Mouse (Mus musculus): ENCODE data around the gene Rpl22. TPM values are rescaled to one million over a fixed set of nuclear protein-coding genes. Genes with fewer than 3 reads are reported as not detected.
A peak's percentile ranks its signal among the peaks of the same experiment; 100 is the strongest.

Rpl22 gene
- polyA plus RNA-seq, 1 experiment from 2014 or later, result 352 TPM

- WGBS, result 28% methylated on average over 8 of the region's 8 CpGs
- Histone ChIP-seq H3K36me3 (no peaks in the 10 kb centered on the region), H3K4me1 (peaks cover 11% of the 10 kb centered on the region), H3K9me3 (replicated peaks) (no peaks in the 10 kb centered on the region), H3K4me3 (no peak overlapping the region), H3K27ac (no peak overlapping the region), H3K27me3 (ENCODE audit: low read depth, poor library complexity, severe bottlenecking) (peaks cover 71% of the 10 kb centered on the region)
- DNase-seq (ENCODE audit: low spot score), result no peak
Observed at GRCm38 (mm10) chr4:152350722-152351421, 25.3 kb downstream of the Rpl22 start.

DNA sequence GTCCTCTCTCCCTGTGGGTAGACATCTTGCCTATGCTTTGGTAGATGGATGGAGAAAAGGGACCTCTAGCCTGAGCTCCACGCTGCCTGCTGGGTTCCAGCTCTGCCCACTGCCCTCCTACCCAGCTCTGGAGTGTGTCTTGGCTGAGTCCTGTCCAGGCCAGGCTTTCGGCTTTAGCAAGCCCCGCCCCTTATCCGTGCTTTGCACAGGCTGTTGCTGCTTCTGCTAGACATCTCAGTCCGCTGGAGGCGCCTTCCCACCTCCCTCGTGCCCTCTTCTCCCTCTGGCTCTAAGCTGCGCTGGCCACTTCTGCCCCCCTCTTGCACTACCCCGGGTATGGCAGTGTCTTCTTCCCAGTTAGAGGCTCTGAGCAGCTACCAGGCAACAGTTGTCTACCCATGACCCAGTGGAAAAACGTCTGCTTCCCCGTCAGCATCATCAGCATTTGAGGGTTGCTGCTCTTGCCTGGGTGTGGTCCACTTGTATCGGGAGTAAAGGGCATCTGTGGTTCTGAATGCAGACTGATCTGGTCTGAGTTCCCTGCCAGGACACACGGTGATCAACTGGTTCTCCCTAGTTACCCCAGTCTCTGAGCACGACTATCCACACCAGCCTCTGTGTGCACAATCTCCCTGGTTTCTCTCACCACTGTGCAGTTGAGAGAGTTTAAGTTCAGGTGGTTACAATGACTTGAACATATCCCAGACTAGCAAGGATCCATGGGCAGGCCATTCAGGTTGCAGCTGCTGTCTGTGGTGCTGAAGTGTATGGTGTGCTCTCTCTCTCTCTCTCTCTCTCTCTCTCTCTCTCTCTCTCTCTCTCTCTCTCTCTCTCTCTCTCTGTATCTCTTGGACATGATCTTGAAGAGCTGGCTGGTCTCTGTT, 26.1 kb downstream of the Rpl22 start:
- peaks cover 11% of the 10 kb centered on the region for H3K4me1 ChIP-seq
- no peaks in the 10 kb centered on the region for H3K36me3 ChIP-seq
- no peaks in the 10 kb centered on the region for H3K9me3 ChIP-seq (replicated peaks)
- peaks cover 70% of the 10 kb centered on the region for H3K27me3 ChIP-seq (ENCODE audit: low read depth, poor library complexity, severe bottlenecking)
- H3K4me3 ChIP-seq, result no peak overlapping the region
- no peak overlapping the region for H3K27ac ChIP-seq
- DNase-seq (ENCODE audit: low spot score), result peak; percentile 53
- 14% methylated on average over 14 of the region's 14 CpGs for WGBS

- WGBS, result 82% methylated on average over 14 of the region's 14 CpGs
- no peaks in the 10 kb centered on the region for H3K36me3 ChIP-seq
- no peak overlapping the region for H3K4me3 ChIP-seq
- H3K27ac ChIP-seq, result no peak overlapping the region
- no peaks in the 10 kb centered on the region for H3K9me3 ChIP-seq (replicated peaks)
- H3K27me3 ChIP-seq (ENCODE audit: low read depth, poor library complexity, severe bottlenecking), result peaks cover 61% of the 10 kb centered on the region
- H3K4me1 ChIP-seq, result peaks cover 11% of the 10 kb centered on the region
- DNase-seq (ENCODE audit: low spot score), result no peak
Observed at GRCm38 (mm10) chr4:152353886-152354637, 28.5 kb downstream of the Rpl22 start.

- H3K36me3 ChIP-seq, result no peaks in the 10 kb centered on the region
- no peaks in the 10 kb centered on the region for H3K9me3 ChIP-seq (replicated peaks)
- 78% methylated on average over 7 of the region's 7 CpGs for WGBS
- DNase-seq (ENCODE audit: low spot score), result no peak
- H3K4me1 ChIP-seq, result peaks cover 17% of the 10 kb centered on the region
- H3K4me3 ChIP-seq, result no peak overlapping the region
- peaks cover 60% of the 10 kb centered on the region for H3K27me3 ChIP-seq (ENCODE audit: low read depth, poor library complexity, severe bottlenecking)
- no peak overlapping the region for H3K27ac ChIP-seq
Observed at GRCm38 (mm10) chr4:152355672-152356071, 30.1 kb downstream of the Rpl22 start.

- no peaks in the 10 kb centered on the region for H3K9me3 ChIP-seq (replicated peaks)
- peaks cover 44% of the 10 kb centered on the region for H3K27me3 ChIP-seq (ENCODE audit: low read depth, poor library complexity, severe bottlenecking)
- no peak for DNase-seq (ENCODE audit: low spot score)
- no peak overlapping the region for H3K4me3 ChIP-seq
- no peak overlapping the region for H3K27ac ChIP-seq
- peaks cover 27% of the 10 kb centered on the region for H3K4me1 ChIP-seq
- no peaks in the 10 kb centered on the region for H3K36me3 ChIP-seq
- WGBS, result 6% methylated on average over 11 of the region's 11 CpGs
Observed at GRCm38 (mm10) chr4:152359700-152360099, 34.2 kb downstream of the Rpl22 start.

DNA sequence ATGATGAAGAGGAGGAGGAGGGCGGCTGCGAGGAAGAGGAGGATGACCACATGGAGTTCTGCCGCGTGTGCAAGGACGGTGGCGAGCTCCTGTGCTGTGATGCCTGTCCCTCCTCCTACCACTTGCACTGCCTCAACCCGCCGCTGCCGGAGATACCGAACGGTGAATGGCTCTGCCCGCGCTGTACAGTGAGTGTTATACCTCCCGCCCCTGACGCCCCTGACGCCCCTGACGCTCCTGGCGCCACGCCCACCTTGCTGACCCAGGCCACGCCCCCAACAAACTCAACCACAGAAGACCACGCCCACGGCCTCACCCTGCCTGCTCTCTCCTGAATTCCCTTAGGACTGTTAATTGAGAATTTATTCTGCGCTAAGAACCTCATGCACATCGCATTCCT, 35.3 kb downstream of the Rpl22 start:
- Histone ChIP-seq H3K36me3 (no peaks in the 10 kb centered on the region), H3K27me3 (ENCODE audit: low read depth, poor library complexity, severe bottlenecking) (peaks cover 44% of the 10 kb centered on the region), H3K9me3 (replicated peaks) (no peaks in the 10 kb centered on the region), H3K4me1 (peaks cover 27% of the 10 kb centered on the region), H3K4me3 (peak overlapping the region; percentile 32), H3K27ac (no peak overlapping the region)
- peak; percentile 82 for DNase-seq (ENCODE audit: low spot score)
- WGBS, result 2% methylated on average over 23 of the region's 24 CpGs

- no peaks in the 10 kb centered on the region for H3K36me3 ChIP-seq
- no peak overlapping the region for H3K27ac ChIP-seq
- 63% methylated on average over 9 of the region's 9 CpGs for WGBS
- no peaks in the 10 kb centered on the region for H3K9me3 ChIP-seq (replicated peaks)
- H3K27me3 ChIP-seq (ENCODE audit: low read depth, poor library complexity, severe bottlenecking), result peaks cover 44% of the 10 kb centered on the region
- no peak for DNase-seq (ENCODE audit: low spot score)
- peaks cover 27% of the 10 kb centered on the region for H3K4me1 ChIP-seq
- no peak overlapping the region for H3K4me3 ChIP-seq
Observed at GRCm38 (mm10) chr4:152362180-152362579, 36.6 kb downstream of the Rpl22 start.

DNA sequence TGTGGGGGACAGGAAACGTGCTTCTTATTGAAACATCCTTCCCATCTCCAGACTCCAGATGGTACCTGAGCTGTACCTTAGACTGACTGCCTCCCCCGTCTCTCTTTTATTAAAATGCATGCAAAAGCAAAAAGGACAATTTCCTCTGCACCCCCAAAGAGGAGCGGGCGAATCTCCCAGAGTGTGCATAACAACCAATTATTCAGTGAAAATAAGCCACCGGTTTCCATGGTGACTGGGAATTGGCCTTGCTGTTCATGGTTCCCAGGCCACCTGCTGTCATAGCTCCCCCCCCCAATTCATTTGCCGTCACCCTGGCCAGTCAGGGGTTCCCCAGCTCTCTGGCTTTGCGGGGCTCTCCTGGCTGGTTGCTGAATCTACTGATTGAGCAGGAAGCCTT, 39.7 kb downstream of the Rpl22 start:
- Histone ChIP-seq H3K36me3 (no peaks in the 10 kb centered on the region), H3K9me3 (replicated peaks) (no peaks in the 10 kb centered on the region), H3K27me3 (ENCODE audit: low read depth, poor library complexity, severe bottlenecking) (peaks cover 26% of the 10 kb centered on the region), H3K27ac (no peak overlapping the region), H3K4me1 (peaks cover 20% of the 10 kb centered on the region), H3K4me3 (no peak overlapping the region)
- DNase-seq (ENCODE audit: low spot score), result no peak
- 77% methylated on average over 7 of the region's 7 CpGs for WGBS

DNA sequence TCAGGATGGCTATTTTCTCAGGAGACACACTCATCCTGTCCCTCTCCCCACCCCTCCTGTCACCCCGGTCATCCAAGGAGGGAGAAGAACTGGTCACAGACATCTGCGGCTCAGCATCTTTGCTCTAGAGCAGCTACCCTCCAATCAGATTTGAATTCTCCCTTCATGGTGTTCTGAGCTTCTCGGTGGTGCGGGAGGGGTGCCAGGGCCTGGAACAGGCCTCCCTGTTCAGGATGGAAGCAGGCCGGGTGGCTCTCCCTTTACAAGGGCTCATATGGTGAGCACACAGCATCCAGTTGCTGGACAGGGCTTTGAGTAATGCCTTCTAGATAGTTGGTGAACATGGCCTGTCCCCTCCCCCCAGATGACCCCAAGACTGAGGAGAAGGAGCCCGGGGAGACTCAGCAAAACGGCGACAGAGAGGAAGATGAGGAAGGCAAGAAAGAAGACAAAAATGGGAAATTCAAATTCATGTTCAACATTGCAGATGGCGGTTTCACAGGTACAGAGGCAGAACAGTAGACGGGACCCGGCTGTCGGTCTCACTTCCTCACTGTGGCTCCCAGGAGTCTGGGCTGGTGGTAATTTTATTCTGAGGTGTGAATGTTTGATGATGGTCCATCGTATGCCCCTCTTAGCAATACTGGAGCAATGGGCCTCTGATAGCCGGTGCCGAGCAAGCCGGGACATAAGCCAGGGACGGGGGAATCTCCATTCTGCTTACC, 57.1 kb downstream of the Rpl22 start:
- Histone ChIP-seq H3K4me3 (no peak overlapping the region), H3K9me3 (replicated peaks) (no peaks in the 10 kb centered on the region), H3K27me3 (ENCODE audit: low read depth, poor library complexity, severe bottlenecking) (0 out of 2 replicates have a peak, but pooled peaks cover 2% of the 10 kb centered on the region), H3K4me1 (no peaks in the 10 kb centered on the region), H3K27ac (no peak overlapping the region), H3K36me3 (no peaks in the 10 kb centered on the region)
- no peak for DNase-seq (ENCODE audit: low spot score)
- whole genome bisulfite sequencing, result 88% methylated on average over 17 of the region's 17 CpGs

Other genes with a start within 250 kb of the Rpl22 start
- 0.67 and 0.75 TPM in 2 replicates for gene Tnfrsf25, start 209.8 kb upstream of the Rpl22 start, polyA plus RNA-seq (2016; fragmentation: Nextera tagmentation; extraction: Ambion mirVana)
- gene Espn, start 173.4 kb upstream of the Rpl22 start, polyA plus RNA-seq (2016; fragmentation: Nextera tagmentation; extraction: Ambion mirVana), result 2.9 and 3.2 TPM in 2 replicates
- not detected in 2 replicates for gene Hes2, start 166.9 kb upstream of the Rpl22 start, polyA plus RNA-seq (2016; fragmentation: Nextera tagmentation; extraction: Ambion mirVana)
- 34.8 and 36.7 TPM in 2 replicates for gene Acot7, start 147.6 kb upstream of the Rpl22 start, polyA plus RNA-seq (2016; fragmentation: Nextera tagmentation; extraction: Ambion mirVana)
- 1.4 and 3.0 TPM in 2 replicates for gene Gpr153, start 51.5 kb upstream of the Rpl22 start, polyA plus RNA-seq (2016; fragmentation: Nextera tagmentation; extraction: Ambion mirVana)
- not detected in 2 replicates for gene Hes3, start 34.1 kb upstream of the Rpl22 start, polyA plus RNA-seq (2016; fragmentation: Nextera tagmentation; extraction: Ambion mirVana)
- 31.4 and 33.9 TPM in 2 replicates for gene Icmt, start 28.5 kb upstream of the Rpl22 start, polyA plus RNA-seq (2016; fragmentation: Nextera tagmentation; extraction: Ambion mirVana)
- 0.70 and 1.1 TPM in 2 replicates for gene Rnf207, start 6.7 kb upstream of the Rpl22 start, polyA plus RNA-seq (2016; fragmentation: Nextera tagmentation; extraction: Ambion mirVana)
- gene Chd5, start 12.9 kb downstream of the Rpl22 start, polyA plus RNA-seq (2016; fragmentation: Nextera tagmentation; extraction: Ambion mirVana), result 0.01 and 0.03 TPM in 2 replicates
- 2.8 and 3.8 TPM in 2 replicates for gene Nphp4, start 151.0 kb downstream of the Rpl22 start, polyA plus RNA-seq (2016; fragmentation: Nextera tagmentation; extraction: Ambion mirVana)
- gene Kcnab2, start 152.1 kb downstream of the Rpl22 start, polyA plus RNA-seq (2016; fragmentation: Nextera tagmentation; extraction: Ambion mirVana), result 3.9 and 5.2 TPM in 2 replicates

Measured in limb, embryonic 10.5 days (tissue).